Mouse (Mus musculus) kidney, adult 2 months (tissue): ENCODE results near the gene Aadacl3. TPM values are rescaled to one million over a fixed set of nuclear protein-coding genes. Genes with fewer than 3 reads are reported as not detected.
A peak's percentile ranks its signal among the peaks of the same experiment; 100 is the strongest.

Experiments used
- DNase-seq: peaks from one replicate; pipeline ENCODE4 v3.0.0; 2021
- H3K27ac ChIP-seq: fragments of 200-500 bp; 2 replicates; pipeline ENCODE4 v1.5.1; 2012; ENCODE audit warnings: low read depth, low read length, control low read depth, inconsistent platforms; ENCODE audit not compliant: insufficient read depth
- H3K27me3 ChIP-seq: fragments of 200-500 bp; replicated peaks from 2 replicates; pipeline ENCODE4 v1.6.1; 2012; ENCODE audit warnings: mild to moderate bottlenecking, moderate library complexity, low read length, inconsistent platforms; ENCODE audit not compliant: control insufficient read depth, insufficient read depth
- H3K36me3 ChIP-seq: fragments of 200-500 bp; 2 replicates; pipeline ENCODE4 v1.6.1; 2012; ENCODE audit warnings: mild to moderate bottlenecking, moderate library complexity, low read length, inconsistent platforms; ENCODE audit not compliant: control insufficient read depth, insufficient read depth
- H3K4me1 ChIP-seq: fragments of 200-500 bp; 2 replicates; pipeline ENCODE4 v1.6.1; 2011; ENCODE audit warnings: low read length; ENCODE audit not compliant: control insufficient read depth, insufficient read depth
- H3K4me3 ChIP-seq: fragments of 200-500 bp; 2 replicates; pipeline ENCODE4 v1.5.1; 2011; ENCODE audit warnings: mild to moderate bottlenecking, low read depth, low read length, control low read depth; ENCODE audit not compliant: insufficient read depth
- CTCF ChIP-seq: fragments of 200-500 bp; conservative IDR thresholded peaks from 2 replicates; pipeline ENCODE4 v1.5.1; 2011; ENCODE audit warnings: low read depth, mild to moderate bottlenecking, control low read depth, low read length, moderate library complexity, mixed read lengths; ENCODE audit not compliant: insufficient read depth, insufficient read length
- POLR2A ChIP-seq: fragments of 200-500 bp; IDR thresholded peaks from one replicate; pipeline ENCODE4 v1.6.1; 2011; ENCODE audit warnings: low read depth, low read length, control low read depth
- WGBS: fragments of 180-500 bp; shearing (Covaris S2); methylation state at CpG from one replicate; pipeline ENCODE4 v1.1.7; 2018; 5-methylcytosine and 5-hydroxymethylcytosine counted together
- polyA plus RNA-seq: library from polyadenylated mRNA; depleted of rRNA; stranded (reverse); fragments of >200 nt; gene quantifications from 2 replicates; pipeline ENCODE4 v1.2.3, GENCODE M21; 2012; rRNA removed

Aadacl3 gene
- polyA plus RNA-seq, 1 experiment = not detected

GRCm38 (mm10) chr4:144406261-144406660 is 57.3 kb downstream of the Aadacl3 start:
- WGBS = 66% methylated on average over 3 of the region's 3 CpGs
- DNase-seq = no peak

DNA sequence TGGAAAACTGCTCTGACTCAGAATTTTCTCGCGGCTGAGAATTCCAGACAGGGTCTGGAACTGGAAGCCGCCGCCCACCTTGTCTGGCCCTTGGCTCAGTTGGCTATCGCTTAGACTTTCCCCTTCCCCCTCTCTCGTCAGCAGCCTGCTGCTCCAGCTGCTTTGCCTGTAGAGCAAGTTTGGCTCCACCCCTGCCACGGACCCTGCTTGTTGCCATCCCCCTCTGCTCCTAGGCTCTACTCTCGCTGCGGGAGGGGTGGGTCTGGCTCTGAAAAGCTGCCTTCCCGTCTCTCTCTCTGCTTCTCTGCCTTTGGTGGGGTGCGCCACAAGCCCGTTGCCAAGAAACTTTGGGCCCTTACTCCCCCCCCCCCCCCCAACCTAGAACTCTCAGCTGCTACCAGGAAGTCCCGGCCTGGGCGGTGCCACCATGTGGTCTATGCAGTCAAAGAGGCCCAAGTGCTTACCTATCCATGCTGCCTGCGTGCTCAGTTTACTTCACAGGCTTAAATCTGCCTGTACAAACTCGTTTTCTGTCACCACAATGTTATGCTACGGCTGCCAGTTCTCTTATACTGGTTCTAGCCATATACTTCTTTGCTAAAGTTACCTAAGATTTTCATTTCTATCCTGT is 59.0 kb downstream of the Aadacl3 start:
- 4% methylated on average over 17 of the region's 17 CpGs for WGBS
- peak; percentile 14 for DNase-seq
- Histone ChIP-seq H3K4me1 (no peaks in the 10 kb centered on the region), H3K27me3 (no peaks in the 10 kb centered on the region), H3K36me3 (no peaks in the 10 kb centered on the region), H3K27ac (no peak overlapping the region), H3K4me3 (peak overlapping the region; percentile 48)
- TF ChIP-seq CTCF (no peak), POLR2A (no peak)

More at GRCm38 (mm10) chr4:144406261-144406660, 57.3 kb downstream of the Aadacl3 start:
- no peak for TF ChIP-seq CTCF
- TF ChIP-seq POLR2A = no peak
- Histone ChIP-seq H3K4me1 (no peaks in the 10 kb centered on the region), H3K27me3 (no peaks in the 10 kb centered on the region), H3K36me3 (no peaks in the 10 kb centered on the region), H3K4me3 (no peak overlapping the region), H3K27ac (no peak overlapping the region)

Other genes with a start within 250 kb of the Aadacl3 start
- not detected in 2 replicates for gene Pramel5, start 183.3 kb downstream of the Aadacl3 start, polyA plus RNA-seq
- not detected in 2 replicates for gene Gm13128, start 133.5 kb downstream of the Aadacl3 start, polyA plus RNA-seq
- not detected in 2 replicates for gene Gm13119, start 105.8 kb downstream of the Aadacl3 start, polyA plus RNA-seq
- gene Pramef20, start 85.8 kb downstream of the Aadacl3 start, polyA plus RNA-seq = not detected in 2 replicates
- 0.22 and 0.23 TPM in 2 replicates for gene Pramef12, start 55.3 kb downstream of the Aadacl3 start, polyA plus RNA-seq
- gene 1700012P22Rik, start 25.0 kb downstream of the Aadacl3 start, polyA plus RNA-seq = not detected in 2 replicates
- not detected in 2 replicates for gene Gm9944, start 10.4 kb downstream of the Aadacl3 start, polyA plus RNA-seq
- not detected in 2 replicates for gene 9430007A20Rik, start 56.1 kb upstream of the Aadacl3 start, polyA plus RNA-seq
- not detected in 2 replicates for gene Gm13124, start 101.4 kb upstream of the Aadacl3 start, polyA plus RNA-seq
- gene Aadacl4, start 150.0 kb upstream of the Aadacl3 start, polyA plus RNA-seq = not detected in 2 replicates
- not detected in 2 replicates for gene Gm436, start 222.6 kb upstream of the Aadacl3 start, polyA plus RNA-seq